Mouse (Mus musculus) megakaryocyte, embryonic 14.5 days (primary cell): ENCODE measurements around the gene Siah1a. TPM values are rescaled to one million over a fixed set of nuclear protein-coding genes. Genes with fewer than 3 reads are reported as not detected.
A peak's percentile ranks its signal among the peaks of the same experiment; 100 is the strongest.

Experiments used
- H3K27me3 ChIP-seq: replicated peaks from 2 replicates; pipeline ENCODE3; 2012; ENCODE audit warnings: inconsistent platforms
- H3K36me3 ChIP-seq: replicated peaks from 2 replicates; pipeline ENCODE3; 2012; ENCODE audit warnings: low read length, inconsistent platforms, mixed read lengths
- H3K4me1 ChIP-seq: 2 replicates; pipeline ENCODE4 v1.6.1; 2012; ENCODE audit warnings: inconsistent platforms
- H3K4me3 ChIP-seq: replicated peaks from 2 replicates; pipeline ENCODE3; 2012; ENCODE audit warnings: moderate library complexity, mild to moderate bottlenecking, inconsistent platforms
- H3K9me3 ChIP-seq: 2 replicates; pipeline ENCODE4 v1.6.1; 2012; ENCODE audit warnings: inconsistent platforms
- FLI1 ChIP-seq: IDR thresholded peaks from 2 replicates; pipeline ENCODE4 v1.6.1; 2012; ENCODE audit warnings: low read length, inconsistent platforms, mixed read lengths
- GATA1 ChIP-seq: IDR thresholded peaks from 3 replicates; pipeline ENCODE4 v1.6.1; 2012; ENCODE audit warnings: mixed read lengths, low read length, inconsistent platforms, borderline replicate concordance
- polyA plus RNA-seq: library from polyadenylated mRNA; stranded (reverse); fragments of >175 nt; gene quantifications from 2 replicates; pipeline ENCODE4 v1.2.3, GENCODE M21; 2012; ENCODE audit warnings: low replicate concordance; ENCODE audit not compliant: insufficient read depth

Siah1a gene
- polyA plus RNA-seq, 1 experiment, result 3.1 TPM

- TF ChIP-seq GATA1 (no peak), FLI1 (no peak)
- H3K4me3 ChIP-seq, result no peak overlapping the region
- no peaks in the 10 kb centered on the region for H3K9me3 ChIP-seq
- no peaks in the 10 kb centered on the region for H3K36me3 ChIP-seq
- H3K27me3 ChIP-seq, result peaks cover 30% of the 10 kb centered on the region
- H3K4me1 ChIP-seq, result peaks cover 10% of the 10 kb centered on the region; the same call in 1 of the 2 replicates
These were observed 20.9 kb upstream of the Siah1a start for GRCm38 (mm10) chr8:86766548-86767211.

DNA sequence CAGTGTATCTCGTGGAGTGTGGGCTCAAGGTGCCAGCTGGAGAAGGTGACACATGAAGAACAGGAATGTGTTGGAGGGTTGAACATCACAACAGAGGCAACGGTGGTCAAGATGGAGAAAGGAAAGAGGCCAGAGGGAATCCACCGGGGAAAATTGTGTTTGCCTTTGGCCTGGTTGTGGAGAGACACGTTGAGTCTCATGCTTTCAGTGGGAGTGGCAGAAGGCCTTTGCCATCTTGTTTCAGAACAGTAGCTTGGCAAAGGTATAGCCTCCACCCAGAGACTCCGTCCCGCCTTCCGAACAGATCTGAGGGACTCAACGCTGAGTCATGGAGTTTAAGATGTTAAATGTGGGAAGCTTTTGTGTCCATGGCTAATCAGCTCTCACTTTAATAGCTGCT lies 19.9 kb upstream of the Siah1a start:
- Histone ChIP-seq H3K9me3 (no peaks in the 10 kb centered on the region), H3K4me3 (no peak overlapping the region), H3K36me3 (no peaks in the 10 kb centered on the region), H3K4me1 (peaks cover 3% of the 10 kb centered on the region; the same call in 1 of the 2 replicates), H3K27me3 (peaks cover 26% of the 10 kb centered on the region)
- TF ChIP-seq GATA1 (no peak), FLI1 (no peak)

DNA sequence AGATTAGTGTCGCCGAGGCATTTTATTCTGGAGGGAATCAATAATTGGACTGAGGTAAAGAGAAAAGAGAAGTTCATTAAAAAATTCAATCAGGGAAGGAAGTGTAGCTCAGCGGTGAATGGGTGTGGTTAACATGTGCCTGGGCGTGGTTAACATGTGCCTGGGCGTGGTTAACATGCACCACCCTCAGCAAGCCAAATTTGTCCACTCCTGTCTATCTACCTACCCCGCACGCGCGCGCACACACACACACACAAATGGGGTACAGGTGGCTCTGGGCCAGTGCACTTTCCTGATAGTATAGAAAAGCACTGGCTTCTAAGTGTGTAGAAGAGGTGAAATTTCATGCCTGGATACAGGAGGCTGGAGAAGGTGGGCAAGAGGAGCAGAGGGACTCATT lies 19.4 kb upstream of the Siah1a start:
- Histone ChIP-seq H3K36me3 (no peaks in the 10 kb centered on the region), H3K4me1 (0 out of 2 replicates have a peak, but pooled peaks cover 3% of the 10 kb centered on the region), H3K9me3 (no peaks in the 10 kb centered on the region), H3K27me3 (peaks cover 27% of the 10 kb centered on the region), H3K4me3 (no peak overlapping the region)
- TF ChIP-seq FLI1, result no peak
- TF ChIP-seq GATA1, result no peak

- Histone ChIP-seq H3K4me3 (no peak overlapping the region), H3K36me3 (no peaks in the 10 kb centered on the region), H3K4me1 (0 out of 2 replicates have a peak, but pooled peaks cover 3% of the 10 kb centered on the region), H3K9me3 (no peaks in the 10 kb centered on the region), H3K27me3 (peaks cover 29% of the 10 kb centered on the region)
- no peak for TF ChIP-seq FLI1
- TF ChIP-seq GATA1, result no peak
These were observed 17.1 kb upstream of the Siah1a start for GRCm38 (mm10) chr8:86762806-86763205.

DNA sequence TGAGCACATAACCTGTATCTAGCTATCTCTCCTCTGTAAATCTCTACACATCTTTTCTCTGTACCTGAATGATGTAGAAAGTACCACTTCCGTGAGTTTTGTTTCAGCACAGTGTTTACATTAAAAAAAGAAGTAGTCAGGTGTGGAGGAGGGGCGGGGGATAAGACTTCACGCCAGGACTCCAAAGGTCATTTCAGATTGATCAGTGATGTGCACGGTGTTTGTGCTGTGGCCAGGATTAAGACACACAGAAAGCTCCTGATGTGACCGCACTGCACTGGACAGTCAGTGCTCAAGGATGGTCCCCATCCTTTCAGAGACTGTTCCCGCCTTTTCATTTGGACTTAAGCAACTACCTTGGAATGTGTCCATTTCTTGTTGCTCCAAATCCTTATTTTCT lies 15.0 kb upstream of the Siah1a start:
- no peaks in the 10 kb centered on the region for H3K9me3 ChIP-seq
- H3K4me1 ChIP-seq, result 0 out of 2 replicates have a peak, but pooled peaks cover 4% of the 10 kb centered on the region
- no peak overlapping the region for H3K4me3 ChIP-seq
- H3K27me3 ChIP-seq, result peaks cover 28% of the 10 kb centered on the region
- no peaks in the 10 kb centered on the region for H3K36me3 ChIP-seq
- TF ChIP-seq FLI1 (no peak), GATA1 (no peak)

- TF ChIP-seq GATA1 (no peak), FLI1 (no peak)
- H3K4me3 ChIP-seq, result no peak overlapping the region
These were observed 13.4 kb upstream of the Siah1a start for GRCm38 (mm10) chr8:86759090-86759491.

DNA sequence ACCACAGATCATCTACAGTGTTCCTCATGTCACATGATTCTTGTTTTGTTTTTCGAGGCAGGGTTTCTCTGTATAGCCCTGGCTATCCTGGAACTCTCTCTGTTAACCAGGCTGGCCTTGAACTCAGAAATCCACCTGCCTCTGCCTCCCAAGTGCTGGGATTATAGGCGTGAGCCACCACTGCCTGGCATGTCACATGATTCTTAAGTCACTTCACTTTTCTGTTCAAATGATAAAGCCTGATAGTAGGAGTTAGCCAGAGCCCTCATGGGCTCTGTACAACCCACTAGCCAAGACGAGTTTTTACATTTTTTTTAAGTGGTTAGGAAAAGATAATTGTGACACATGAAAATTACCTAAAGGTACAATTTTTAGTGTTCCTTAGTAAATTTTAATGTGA lies 12.9 kb upstream of the Siah1a start:
- Histone ChIP-seq H3K4me3 (no peak overlapping the region), H3K36me3 (no peaks in the 10 kb centered on the region), H3K4me1 (0 out of 2 replicates have a peak, but pooled peaks cover 4% of the 10 kb centered on the region), H3K9me3 (peaks cover 5% of the 10 kb centered on the region), H3K27me3 (peaks cover 28% of the 10 kb centered on the region)
- no peak for TF ChIP-seq FLI1
- no peak for TF ChIP-seq GATA1

More at GRCm38 (mm10) chr8:86759090-86759491, 13.4 kb upstream of the Siah1a start:
- Histone ChIP-seq H3K27me3 (peaks cover 28% of the 10 kb centered on the region), H3K9me3 (0 out of 2 replicates have a peak, but pooled peaks cover under 1% of the 10 kb centered on the region), H3K4me1 (0 out of 2 replicates have a peak, but pooled peaks cover 4% of the 10 kb centered on the region), H3K36me3 (no peaks in the 10 kb centered on the region)

DNA sequence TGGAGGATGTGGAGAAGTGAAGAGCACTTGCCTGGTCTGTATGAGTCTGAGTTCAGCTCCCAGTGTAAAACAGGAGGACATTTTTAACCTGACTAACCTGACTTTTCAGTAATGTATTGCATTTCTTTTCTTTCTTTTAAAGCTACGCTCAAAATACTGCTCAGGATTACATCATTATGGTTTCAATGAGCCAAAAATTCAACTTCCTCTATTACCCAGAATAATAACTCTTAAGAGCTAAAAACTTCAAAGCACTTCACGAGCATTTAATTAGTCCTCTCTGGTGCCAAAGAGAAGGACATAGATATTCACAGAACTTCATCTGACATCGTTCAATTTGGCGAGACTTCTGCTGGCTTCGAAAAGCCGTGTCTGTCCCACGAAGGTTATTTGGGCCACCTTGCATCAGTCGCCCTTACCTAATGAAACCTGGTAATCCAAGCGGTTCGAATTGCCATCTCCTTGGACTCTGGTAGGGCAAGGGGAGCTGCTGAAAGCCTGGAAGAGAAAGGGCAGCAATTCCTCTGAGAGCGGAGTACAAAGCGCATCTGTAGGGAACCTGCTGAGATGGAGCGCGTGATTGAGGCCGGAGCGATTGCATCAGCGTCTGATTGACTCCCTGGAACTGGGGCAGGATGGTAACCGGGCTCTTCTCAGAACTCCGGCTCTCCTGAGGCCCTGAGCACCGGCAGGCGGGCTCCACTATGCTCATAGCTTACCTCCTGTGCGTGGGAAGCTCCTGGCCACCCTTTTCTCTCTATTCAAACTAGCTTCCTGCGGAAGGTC lies 11.4 kb upstream of the Siah1a start:
- H3K27me3 ChIP-seq, result peaks cover 26% of the 10 kb centered on the region
- H3K4me3 ChIP-seq, result no peak overlapping the region
- H3K4me1 ChIP-seq, result 0 out of 2 replicates have a peak, but pooled peaks cover 4% of the 10 kb centered on the region
- H3K36me3 ChIP-seq, result no peaks in the 10 kb centered on the region
- TF ChIP-seq GATA1 (no peak), FLI1 (no peak)
- peaks cover 8% of the 10 kb centered on the region for H3K9me3 ChIP-seq

GRCm38 (mm10) chr8:86749842-86750241 lies 4.1 kb upstream of the Siah1a start:
- Histone ChIP-seq H3K27me3 (peaks cover 20% of the 10 kb centered on the region), H3K4me1 (peaks cover 9% of the 10 kb centered on the region), H3K4me3 (no peak overlapping the region), H3K9me3 (peaks cover 8% of the 10 kb centered on the region), H3K36me3 (no peaks in the 10 kb centered on the region)
- TF ChIP-seq GATA1 (no peak), FLI1 (no peak)

GRCm38 (mm10) chr8:86746511-86746910 lies 777 bp upstream of the Siah1a start:
- Histone ChIP-seq H3K4me3 (peak overlapping the region; percentile 97), H3K4me1 (peaks cover 37% of the 10 kb centered on the region), H3K9me3 (no peaks in the 10 kb centered on the region), H3K27me3 (peaks cover 2% of the 10 kb centered on the region), H3K36me3 (peaks cover 3% of the 10 kb centered on the region)
- no peak for TF ChIP-seq FLI1
- no peak for TF ChIP-seq GATA1

DNA sequence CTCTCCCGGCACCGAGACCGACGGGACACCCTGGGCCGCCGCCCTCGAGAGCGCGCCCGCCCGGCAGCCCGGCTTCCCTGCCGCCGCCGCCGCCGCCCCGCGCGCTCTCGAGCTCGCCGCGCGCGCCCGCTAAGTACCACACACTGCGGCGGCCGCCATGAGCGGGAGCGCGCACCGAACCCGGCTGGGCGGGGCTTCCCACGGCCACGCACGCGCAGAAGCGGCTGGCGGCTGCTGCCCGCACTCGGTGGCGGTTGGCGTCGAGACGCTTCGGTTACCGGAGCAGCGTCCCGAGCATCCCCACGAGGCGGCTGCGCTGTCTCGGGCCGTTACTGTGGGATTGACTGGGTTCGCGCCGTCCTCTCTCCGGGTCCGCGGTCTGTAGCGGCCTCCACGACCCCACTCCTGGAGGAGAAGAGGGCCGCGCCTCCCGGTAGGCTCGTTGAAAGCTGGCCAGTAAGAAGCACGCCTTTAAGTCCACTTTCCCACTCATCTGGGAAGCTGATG lies 254 bp upstream of the Siah1a start:
- Histone ChIP-seq H3K9me3 (no peaks in the 10 kb centered on the region), H3K4me1 (peaks cover 42% of the 10 kb centered on the region), H3K36me3 (peaks cover 4% of the 10 kb centered on the region), H3K4me3 (peak overlapping the region; percentile 97), H3K27me3 (no peaks in the 10 kb centered on the region)
- TF ChIP-seq GATA1, result no peak
- TF ChIP-seq FLI1, result no peak
